Mouse (Mus musculus) layer of hippocampus, adult 2 months (tissue): ENCODE results near the gene Ncf4. TPM values are rescaled to one million over a fixed set of nuclear protein-coding genes. Genes with fewer than 3 reads are reported as not detected.
"Not testable (repeated sequence)": the region's sequence is repeated elsewhere in the genome, so short reads cannot be mapped to it uniquely, and the experiment has no call there.

Source experiments
- DNase-seq, 2 experiments: peaks; one replicate each; pipeline ENCODE4 v3.0.0; 2022; ENCODE audit warnings: low spot score in 2 of 2
- H3K27ac ChIP-seq: fragments of 200-600 bp; 2 replicates; pipeline ENCODE4 v1.8.1; 2022
- H3K4me3 ChIP-seq: fragments of 200-600 bp; 2 replicates; pipeline ENCODE4 v1.8.1; 2022; ENCODE audit warnings: mild to moderate bottlenecking
- CTCF ChIP-seq: fragments of 200-600 bp; conservative IDR thresholded peaks from 2 replicates; pipeline ENCODE4 v1.8.1; 2022; ENCODE audit warnings: antibody characterized with exemption, mild to moderate bottlenecking, moderate library complexity
- total RNA-seq, 2 experiments: library from RNA; stranded (reverse); gene quantifications; 2 replicates each; pipeline ENCODE4 v1.2.3; 2021

Ncf4 gene
- total RNA-seq, 2 experiments from 2014 or later: 0.69 to 2.0 TPM

GRCm38 (mm10) chr15:78239453-78239852, 5.1 kb upstream of the Ncf4 start:
- Histone ChIP-seq H3K27ac (no peak overlapping the region), H3K4me3 (no peak overlapping the region)
- peak; percentile 44 to 77 for DNase-seq
- TF ChIP-seq CTCF: peak; percentile 99

GRCm38 (mm10) chr15:78239956-78240617, 4.5 kb upstream of the Ncf4 start:
- DNase-seq: no peak
- no peak overlapping the region for H3K27ac ChIP-seq
- TF ChIP-seq CTCF: no peak
- no peak overlapping the region for H3K4me3 ChIP-seq

- no peak for DNase-seq
- Histone ChIP-seq H3K4me3 (no peak overlapping the region), H3K27ac (no peak overlapping the region)
- no peak for TF ChIP-seq CTCF
These were observed 3.3 kb upstream of the Ncf4 start for GRCm38 (mm10) chr15:78241335-78241734.

- TF ChIP-seq CTCF: no peak
- no peak overlapping the region for H3K4me3 ChIP-seq
- no peak overlapping the region for H3K27ac ChIP-seq
- no peak for DNase-seq
These were observed 1.5 kb upstream of the Ncf4 start for GRCm38 (mm10) chr15:78243061-78243460.

GRCm38 (mm10) chr15:78243774-78244173, 827 bp upstream of the Ncf4 start:
- no peak for DNase-seq
- Histone ChIP-seq H3K27ac (no peak overlapping the region), H3K4me3 (no peak overlapping the region)
- TF ChIP-seq CTCF: no peak

GRCm38 (mm10) chr15:78246143-78247116, 1.8 kb downstream of the Ncf4 start:
- Histone ChIP-seq H3K27ac (no peak overlapping the region), H3K4me3 (no peak overlapping the region)
- no peak for DNase-seq
- no peak for TF ChIP-seq CTCF

- DNase-seq: no peak
- no peak overlapping the region for H3K4me3 ChIP-seq
- TF ChIP-seq CTCF: no peak
These were observed 3.1 kb downstream of the Ncf4 start for GRCm38 (mm10) chr15:78247659-78248058.

GRCm38 (mm10) chr15:78248410-78248809, 3.8 kb downstream of the Ncf4 start:
- TF ChIP-seq CTCF: no peak
- Histone ChIP-seq H3K4me3 (no peak overlapping the region), H3K27ac (no peak overlapping the region)
- no peak for DNase-seq

More at GRCm38 (mm10) chr15:78247659-78248058, 3.1 kb downstream of the Ncf4 start:
- no peak overlapping the region for H3K27ac ChIP-seq

GRCm38 (mm10) chr15:78254751-78255150, 10.2 kb downstream of the Ncf4 start:
- Histone ChIP-seq H3K27ac (no peak overlapping the region), H3K4me3 (no peak overlapping the region)
- TF ChIP-seq CTCF: peak; percentile 70
- peak in 1 of 2 experiments; percentile 45 for DNase-seq

GRCm38 (mm10) chr15:78256602-78257259, 12.1 kb downstream of the Ncf4 start:
- H3K4me3 ChIP-seq, H3K27ac ChIP-seq, DNase-seq: not testable (repeated sequence)

- peak; percentile 44 to 73 for DNase-seq
- peak; percentile 98 for TF ChIP-seq CTCF
- Histone ChIP-seq H3K4me3 (no peak overlapping the region), H3K27ac (peak overlapping the region; percentile 23; the same call in 1 of the 2 replicates)
These were observed 12.9 kb downstream of the Ncf4 start for GRCm38 (mm10) chr15:78257326-78258050.

GRCm38 (mm10) chr15:78258246-78258865, 13.8 kb downstream of the Ncf4 start:
- TF ChIP-seq CTCF: no peak
- Histone ChIP-seq H3K27ac (no peak overlapping the region), H3K4me3 (no peak overlapping the region)
- no peak for DNase-seq
